Mouse (Mus musculus): Measurements from ENCODE around the gene Slit3.

- TF ChIP-seq POLR2A (IDR thresholded peaks at IDR 0.05; ENCODE audit: extremely low read depth, insufficient read depth, low read length) (no peak), CTCF (IDR thresholded peaks at IDR 0.05; ENCODE audit: low read depth, low read length) (no peak)
Measured at GRCm38 (mm10) chr11:35473617-35473996, 352.6 kb downstream of the Slit3 start.
